Mouse (Mus musculus) neural tube, embryonic 12.5 days (tissue): ENCODE measurements at regions not wholly inside any gene's neighbourhood (a gene's known extent, or its start where the extent isn't known, plus 50 kb on each side); places are given as distances from the start of the nearest gene placed in this dataset.

Experiments
- ATAC-seq: fragments of 200-750 bp; cut with Nextera tagmentation; 2 replicates; pipeline ENCODE4 v1.8.0; 2017; ENCODE audit warnings: low read depth, mild to moderate bottlenecking, moderate TSS enrichment, moderate library complexity; ENCODE audit not compliant: low FRiP score
- H3K27ac ChIP-seq: fragments of 300-500 bp; sonication (generic); 2 replicates; pipeline ENCODE4 v1.5.1; 2016
- H3K27me3 ChIP-seq: fragments of 300-500 bp; sonication (generic); replicated peaks from 2 replicates; pipeline ENCODE4 v1.6.1; 2016; ENCODE audit warnings: mild to moderate bottlenecking
- H3K36me3 ChIP-seq: fragments of 300-500 bp; sonication (generic); 2 replicates; pipeline ENCODE4 v1.6.1; 2016; ENCODE audit warnings: mild to moderate bottlenecking
- H3K4me1 ChIP-seq: fragments of 300-500 bp; sonication (generic); 2 replicates; pipeline ENCODE4 v1.6.1; 2016
- H3K4me2 ChIP-seq: fragments of 300-500 bp; sonication (generic); replicated peaks from 2 replicates; pipeline ENCODE4 v1.6.1; 2016; ENCODE audit warnings: mild to moderate bottlenecking
- H3K4me3 ChIP-seq: fragments of 300-500 bp; sonication (generic); 2 replicates; pipeline ENCODE4 v1.5.1; 2016
- H3K9ac ChIP-seq: fragments of 300-500 bp; sonication (generic); 2 replicates; pipeline ENCODE4 v1.6.1; 2016; ENCODE audit warnings: mild to moderate bottlenecking
- H3K9me3 ChIP-seq: fragments of 300-500 bp; sonication (generic); 2 replicates; pipeline ENCODE4 v1.6.1; 2016; ENCODE audit warnings: mild to moderate bottlenecking
- WGBS: fragments of 180-500 bp; shearing (Covaris S2); methylation state at CpG from one replicate; pipeline ENCODE4 v1.1.7; 2016; 5-methylcytosine and 5-hydroxymethylcytosine counted together

GRCm38 (mm10) chr7:73144846-73145245, 230.5 kb upstream of the Rgma start:
- Histone ChIP-seq H3K4me3 (no peak overlapping the region), H3K9me3 (no peaks in the 10 kb centered on the region), H3K4me1 (peaks cover 26% of the 10 kb centered on the region), H3K27ac (no peak overlapping the region), H3K4me2 (no peak overlapping the region), H3K9ac (no peak overlapping the region), H3K36me3 (no peaks in the 10 kb centered on the region), H3K27me3 (no peaks in the 10 kb centered on the region)
- ATAC-seq, result no peak
- 24% methylated on average over 4 of the region's 4 CpGs for WGBS

GRCm38 (mm10) chr7:73147251-73147650, 228.1 kb upstream of the Rgma start:
- peaks cover 20% of the 10 kb centered on the region for H3K4me1 ChIP-seq
- H3K4me3 ChIP-seq, result no peak overlapping the region
- no peak for ATAC-seq
- H3K9me3 ChIP-seq, result no peaks in the 10 kb centered on the region
- H3K9ac ChIP-seq, result no peak overlapping the region
- no peak overlapping the region for H3K27ac ChIP-seq
- no peak overlapping the region for H3K4me2 ChIP-seq
- no peaks in the 10 kb centered on the region for H3K36me3 ChIP-seq
- H3K27me3 ChIP-seq, result no peaks in the 10 kb centered on the region

GRCm38 (mm10) chr7:73150436-73150835, 224.9 kb upstream of the Rgma start:
- Histone ChIP-seq H3K4me1 (peaks cover 17% of the 10 kb centered on the region), H3K36me3 (no peaks in the 10 kb centered on the region), H3K4me2 (no peak overlapping the region), H3K9ac (no peak overlapping the region), H3K9me3 (no peaks in the 10 kb centered on the region), H3K4me3 (no peak overlapping the region), H3K27me3 (no peaks in the 10 kb centered on the region), H3K27ac (no peak overlapping the region)
- WGBS, result 78% methylated on average over 7 of the region's 7 CpGs
- ATAC-seq, result no peak

- no peak overlapping the region for H3K9ac ChIP-seq
- H3K36me3 ChIP-seq, result no peaks in the 10 kb centered on the region
- H3K9me3 ChIP-seq, result no peaks in the 10 kb centered on the region
- 41% methylated on average over 14 of the region's 15 CpGs for WGBS
- H3K4me3 ChIP-seq, result no peak overlapping the region
- ATAC-seq, result 0 out of 2 replicates have a peak, but pooled peaks have one; percentile 29
- H3K27ac ChIP-seq, result no peak overlapping the region
- H3K27me3 ChIP-seq, result no peaks in the 10 kb centered on the region
- peaks cover 17% of the 10 kb centered on the region for H3K4me1 ChIP-seq
- no peak overlapping the region for H3K4me2 ChIP-seq
These were observed 223.5 kb upstream of the Rgma start for GRCm38 (mm10) chr7:73151586-73152467.

GRCm38 (mm10) chr7:73153668-73154067, 221.6 kb upstream of the Rgma start:
- H3K4me3 ChIP-seq, result no peak overlapping the region
- no peaks in the 10 kb centered on the region for H3K27me3 ChIP-seq
- no peaks in the 10 kb centered on the region for H3K36me3 ChIP-seq
- no peaks in the 10 kb centered on the region for H3K9me3 ChIP-seq
- no peak overlapping the region for H3K9ac ChIP-seq
- no peak overlapping the region for H3K4me2 ChIP-seq
- no peak overlapping the region for H3K27ac ChIP-seq
- ATAC-seq, result no peak
- WGBS, result 95% methylated on average over 1 of the region's 1 CpGs
- H3K4me1 ChIP-seq, result peaks cover 17% of the 10 kb centered on the region

GRCm38 (mm10) chr7:73158833-73159232, 216.5 kb upstream of the Rgma start:
- Histone ChIP-seq H3K27ac (no peak overlapping the region), H3K9me3 (no peaks in the 10 kb centered on the region), H3K4me2 (no peak overlapping the region), H3K4me3 (no peak overlapping the region), H3K4me1 (peaks cover 8% of the 10 kb centered on the region), H3K9ac (no peak overlapping the region), H3K36me3 (no peaks in the 10 kb centered on the region), H3K27me3 (no peaks in the 10 kb centered on the region)
- no peak for ATAC-seq
- 92% methylated on average over 5 of the region's 5 CpGs for WGBS

- Histone ChIP-seq H3K27me3 (no peaks in the 10 kb centered on the region), H3K4me3 (no peak overlapping the region), H3K4me2 (no peak overlapping the region), H3K27ac (no peak overlapping the region), H3K36me3 (no peaks in the 10 kb centered on the region), H3K4me1 (peaks cover 10% of the 10 kb centered on the region), H3K9ac (no peak overlapping the region), H3K9me3 (no peaks in the 10 kb centered on the region)
- no peak for ATAC-seq
- WGBS, result 80% methylated on average over 8 of the region's 8 CpGs
These were observed 214.3 kb upstream of the Rgma start for GRCm38 (mm10) chr7:73160968-73161367.

GRCm38 (mm10) chr7:73163687-73164086, 211.6 kb upstream of the Rgma start:
- Histone ChIP-seq H3K4me3 (no peak overlapping the region), H3K4me2 (no peak overlapping the region), H3K36me3 (no peaks in the 10 kb centered on the region), H3K9me3 (no peaks in the 10 kb centered on the region), H3K9ac (no peak overlapping the region), H3K27me3 (no peaks in the 10 kb centered on the region), H3K27ac (no peak overlapping the region), H3K4me1 (peaks cover 10% of the 10 kb centered on the region)
- no peak for ATAC-seq
- WGBS, result 45% methylated on average over 5 of the region's 5 CpGs

- 96% methylated on average over 8 of the region's 8 CpGs for WGBS
- no peak for ATAC-seq
- Histone ChIP-seq H3K9me3 (no peaks in the 10 kb centered on the region), H3K4me1 (peaks cover 10% of the 10 kb centered on the region), H3K4me2 (no peak overlapping the region), H3K4me3 (no peak overlapping the region), H3K36me3 (no peaks in the 10 kb centered on the region), H3K9ac (no peak overlapping the region), H3K27ac (no peak overlapping the region), H3K27me3 (no peaks in the 10 kb centered on the region)
These were observed 209.8 kb upstream of the Rgma start for GRCm38 (mm10) chr7:73165521-73165920.

- Histone ChIP-seq H3K4me3 (no peak overlapping the region), H3K27ac (no peak overlapping the region), H3K36me3 (no peaks in the 10 kb centered on the region), H3K4me2 (no peak overlapping the region), H3K9ac (no peak overlapping the region), H3K4me1 (no peaks in the 10 kb centered on the region), H3K9me3 (no peaks in the 10 kb centered on the region), H3K27me3 (no peaks in the 10 kb centered on the region)
- no peak for ATAC-seq
- 86% methylated on average over 8 of the region's 8 CpGs for WGBS
These were observed 205.9 kb upstream of the Rgma start for GRCm38 (mm10) chr7:73169416-73169815.

- Histone ChIP-seq H3K9ac (no peak overlapping the region), H3K4me3 (no peak overlapping the region), H3K4me1 (no peaks in the 10 kb centered on the region), H3K27me3 (no peaks in the 10 kb centered on the region), H3K4me2 (no peak overlapping the region), H3K36me3 (no peaks in the 10 kb centered on the region), H3K9me3 (no peaks in the 10 kb centered on the region), H3K27ac (no peak overlapping the region)
- WGBS, result 81% methylated on average over 4 of the region's 4 CpGs
- no peak for ATAC-seq
These were observed 202.7 kb upstream of the Rgma start for GRCm38 (mm10) chr7:73172615-73173014.

GRCm38 (mm10) chr7:73183761-73184160, 191.5 kb upstream of the Rgma start:
- Histone ChIP-seq H3K9ac (no peak overlapping the region), H3K9me3 (no peaks in the 10 kb centered on the region), H3K4me2 (no peak overlapping the region), H3K4me3 (no peak overlapping the region), H3K36me3 (no peaks in the 10 kb centered on the region), H3K4me1 (peaks cover 13% of the 10 kb centered on the region), H3K27me3 (no peaks in the 10 kb centered on the region), H3K27ac (peak overlapping the region; percentile 54)
- ATAC-seq, result no peak
- WGBS, result 79% methylated on average over 8 of the region's 8 CpGs
